9 mouse cellular contexts compared by ENCODE assay signal in the genomic region with DNA sequence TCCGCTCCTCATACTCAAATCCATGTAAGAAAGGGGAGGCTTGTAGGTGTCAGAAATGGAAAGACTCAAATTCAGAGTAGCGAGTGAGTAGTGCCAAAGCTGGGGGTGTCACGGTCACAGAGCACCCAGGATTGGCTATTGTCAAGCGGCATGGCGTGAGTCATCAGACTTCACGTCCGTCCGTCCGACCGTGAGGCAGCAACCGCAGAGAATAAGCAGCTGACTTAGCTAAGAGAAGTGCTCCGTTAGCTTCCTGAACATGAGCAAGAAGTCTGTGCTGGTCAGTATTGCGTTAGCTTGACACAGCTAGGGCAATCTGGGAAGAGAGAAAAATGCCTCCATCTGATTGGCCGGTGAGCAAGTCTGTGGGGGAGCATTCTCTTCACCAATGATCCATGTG.
DNase-seq lines count a peak whose midpoint lies in the region; ATAC-seq and TF ChIP-seq lines count a peak whose summit lies in the region.
"Had no signal": no experiment of that assay in that cellular context is flagged by ENCODE, and none has a peak within 500 bp of the region (broad histone marks: within the 10 kb centered on the region; RNA-seq: fewer than 3 reads in every experiment).

No protein-coding gene starts in this region.

- no peak for TF ChIP-seq POLR2A in bone marrow, adult 2 months (IDR thresholded peaks at IDR 0.05; ENCODE audit: borderline replicate concordance, control insufficient read depth, low read depth, low read length)
- TF ChIP-seq POLR2A in myocyte (IDR thresholded peaks at IDR 0.05; ENCODE audit: insufficient read length, low read depth) = peak; percentile 62

- H3K27me3 ChIP-seq in myocyte (ENCODE audit: control insufficient read depth, insufficient read depth, insufficient read length) = no peaks in the 10 kb centered on the region
- H3K27me3 ChIP-seq in midbrain, embryonic 11.5 days (ENCODE audit: control insufficient read depth, insufficient read depth, low read length) = no peaks in the 10 kb centered on the region
- H3K27me3 ChIP-seq: limb, embryonic 15.5 days had no signal

- DNase-seq in left cerebral cortex, adult 2 months (ENCODE audit: extremely low spot score in 1 of 2, low spot score in 2 of 2) = no peak
- DNase-seq in left cerebral cortex, postnatal 4 days = no peak
- DNase-seq in thymus, postnatal 36 days = no peak
- no peak for DNase-seq in spleen, postnatal 14 days (ENCODE audit: low spot score in 2 of 2)
- no peak for DNase-seq in midbrain, embryonic 11.5 days (ENCODE audit: low spot score, missing footprints)

- no peak overlapping the region for H3ac ChIP-seq in myocyte (ENCODE audit: control insufficient read depth, insufficient read length)

- peak overlapping the region; percentile 93 for H3K4me2 ChIP-seq in myocyte (ENCODE audit: low read depth)
- H3K4me2 ChIP-seq in midbrain, embryonic 11.5 days = no peak overlapping the region
- H3K4me2 ChIP-seq: limb, embryonic 15.5 days had no signal

- H3K9ac ChIP-seq in midbrain, embryonic 11.5 days (ENCODE audit: low read length) = no peak overlapping the region
- H3K9ac ChIP-seq: limb, embryonic 15.5 days had no signal

- peak overlapping the region; percentile 14; the same call in 1 of the 2 replicates for H3K4me3 ChIP-seq in left cerebral cortex, adult 2 months
- peak overlapping the region; percentile 62 for H3K4me3 ChIP-seq in bone marrow, adult 2 months (replicated peaks; ENCODE audit: control insufficient read depth, low read depth, low read length)
- peak overlapping the region; percentile 22 for H3K4me3 ChIP-seq in myocyte
- H3K4me3 ChIP-seq in midbrain, embryonic 11.5 days (ENCODE audit: low read depth, low read length) = no peak overlapping the region
- H3K4me3 ChIP-seq: limb, embryonic 15.5 days had no signal

- H3K27ac ChIP-seq in left cerebral cortex, adult 2 months = no peak overlapping the region
- H3K27ac ChIP-seq in bone marrow, adult 2 months (ENCODE audit: control insufficient read depth, insufficient read depth, low read depth, low read length, poor library complexity) = no peak overlapping the region
- no peak overlapping the region for H3K27ac ChIP-seq in midbrain, embryonic 11.5 days (ENCODE audit: low read depth, low read length)
- H3K27ac ChIP-seq: limb, embryonic 15.5 days had no signal

- ATAC-seq in hematopoietic stem cell, adult 5-6 weeks (replicated peaks in 1 of 2; ENCODE audit: insufficient read depth in 1 of 2, low FRiP score in 2 of 2, low TSS enrichment in 1 of 2, low read depth in 1 of 2, poor library complexity in 2 of 2, severe bottlenecking in 2 of 2) = peak; percentile 83 to 90
- ATAC-seq in midbrain, embryonic 11.5 days (ENCODE audit: low FRiP score) = no peak

- no peaks in the 10 kb centered on the region for H3K79me2 ChIP-seq in myocyte (ENCODE audit: control insufficient read depth, insufficient read depth)

- intact Hi-C loops in left cerebral cortex, adult 2 months (cut with DNase I) = no loop called here
- intact Hi-C loops in left cerebral cortex, postnatal 4 days (cut with DNase I) = loop anchor here (5.0 kb wide), 2 partner anchors 116 to 311 kb away; no protein-coding TSS in a partner anchor

- no peaks in the 10 kb centered on the region for H3K9me3 ChIP-seq in midbrain, embryonic 11.5 days (ENCODE audit: control insufficient read depth, low read length)
- H3K9me3 ChIP-seq: limb, embryonic 15.5 days had no signal

- no peaks in the 10 kb centered on the region for H3K36me3 ChIP-seq in myocyte (ENCODE audit: control insufficient read depth, insufficient read depth)
- H3K36me3 ChIP-seq in midbrain, embryonic 11.5 days (ENCODE audit: control insufficient read depth, insufficient read depth, low read length) = no peaks in the 10 kb centered on the region
- H3K36me3 ChIP-seq: limb, embryonic 15.5 days had no signal

- 2% methylated on average over 14 of the region's 14 CpGs for WGBS in bone marrow, adult 2 months
- 87% methylated on average over 14 of the region's 14 CpGs for WGBS in midbrain, embryonic 11.5 days

- TF ChIP-seq CTCF in left cerebral cortex, adult 2 months (IDR thresholded peaks at IDR 0.05) = no peak
- TF ChIP-seq CTCF in bone marrow, adult 2 months (IDR thresholded peaks at IDR 0.05; ENCODE audit: control insufficient read depth, insufficient read depth, low read length) = no peak

- peaks cover 1% of the 10 kb centered on the region; the same call in 1 of the 2 replicates for H3K4me1 ChIP-seq in bone marrow, adult 2 months (ENCODE audit: control insufficient read depth, insufficient read depth, low read length)
- H3K4me1 ChIP-seq in midbrain, embryonic 11.5 days (ENCODE audit: control insufficient read depth, insufficient read depth, low read length) = 0 out of 2 replicates have a peak, but pooled peaks cover 3% of the 10 kb centered on the region
- H3K4me1 ChIP-seq: limb, embryonic 15.5 days had no signal

TF ChIP-seq in myocyte, 11 proteins besides CTCF, POLR2A, EP300 and RAD21:
- TF ChIP-seq E2F4 (IDR thresholded peaks at IDR 0.05; ENCODE audit: insufficient read depth) (no peak), MYOD1 (IDR thresholded peaks at IDR 0.05; ENCODE audit: control insufficient read depth in 1 of 3, insufficient read length in 2 of 3, low read depth in 2 of 3) (peak in 2 of 3 experiments; percentile 40 to 62), TCF3 (IDR thresholded peaks at IDR 0.05; ENCODE audit: insufficient read length, low read depth) (no peak), TCF12 (IDR thresholded peaks at IDR 0.05; ENCODE audit: insufficient read depth, poor library complexity, severe bottlenecking) (no peak), USF1 (IDR thresholded peaks at IDR 0.05; ENCODE audit: low read depth) (no peak), CEBPB (IDR thresholded peaks at IDR 0.05; ENCODE audit: insufficient read depth, poor library complexity, severe bottlenecking) (peak; percentile 75), MYOG (IDR thresholded peaks at IDR 0.05; ENCODE audit: control insufficient read depth in 1 of 3, insufficient read depth in 1 of 3, insufficient read length in 2 of 3, low read depth in 2 of 3) (peak in 1 of 3 experiments; percentile 53), REST (IDR thresholded peaks at IDR 0.05; ENCODE audit: insufficient read depth, insufficient read length) (no peak), SRF (IDR thresholded peaks at IDR 0.05; ENCODE audit: control insufficient read depth, insufficient read length, low read depth) (no peak), MAX (IDR thresholded peaks at IDR 0.05; ENCODE audit: low read depth) (no peak)
